Mouse (Mus musculus) embryonic facial prominence, embryonic 11.5 days (tissue): ENCODE results near the gene Esp36. TPM values are rescaled to one million over a fixed set of nuclear protein-coding genes. Genes with fewer than 3 reads are reported as not detected.
"Not testable (repeated sequence)": the region's sequence is repeated elsewhere in the genome, so short reads cannot be mapped to it uniquely, and the experiment has no call there.

Source experiments
- ATAC-seq: fragments of 200-750 bp; cut with Nextera tagmentation; replicated peaks from 2 replicates; pipeline ENCODE4 v1.8.0; 2017; ENCODE audit warnings: low read depth; ENCODE audit not compliant: insufficient number of reproducible peaks, low FRiP score, low TSS enrichment
- DNase-seq: peaks from one replicate; pipeline ENCODE4 v3.0.0-alpha.2; 2015; ENCODE audit warnings: low spot score
- H3K27ac ChIP-seq: fragments of 300-500 bp; sonication (generic); replicated peaks from 2 replicates; pipeline ENCODE4 v1.5.1; 2014; ENCODE audit warnings: mild to moderate bottlenecking, low read depth, low read length, control low read depth
- H3K27me3 ChIP-seq: fragments of 300-500 bp; sonication (generic); 2 replicates; pipeline ENCODE4 v1.6.1; 2014; ENCODE audit warnings: mild to moderate bottlenecking, low read length, moderate library complexity, mixed read lengths; ENCODE audit not compliant: control insufficient read depth, insufficient read depth
- H3K36me3 ChIP-seq: fragments of 300-500 bp; sonication (generic); replicated peaks from 2 replicates; pipeline ENCODE4 v1.6.1; 2014; ENCODE audit warnings: low read depth, mild to moderate bottlenecking, low read length, moderate library complexity, mixed read lengths; ENCODE audit not compliant: control insufficient read depth, insufficient read depth
- H3K4me1 ChIP-seq: fragments of 300-500 bp; sonication (generic); 2 replicates; pipeline ENCODE4 v1.6.1; 2014; ENCODE audit warnings: low read length, mixed read lengths; ENCODE audit not compliant: control insufficient read depth, insufficient read depth
- H3K4me2 ChIP-seq: fragments of 300-500 bp; sonication (generic); 2 replicates; pipeline ENCODE4 v1.6.1; 2014; ENCODE audit warnings: low read depth, mild to moderate bottlenecking, control low read depth, low read length, moderate library complexity
- H3K4me3 ChIP-seq: fragments of 300-500 bp; sonication (generic); 2 replicates; pipeline ENCODE4 v1.5.1; 2014; ENCODE audit warnings: low read depth, low read length, control low read depth
- H3K9ac ChIP-seq: fragments of 300-500 bp; sonication (generic); replicated peaks from 2 replicates; pipeline ENCODE4 v1.6.1; 2014; ENCODE audit warnings: mild to moderate bottlenecking, control low read depth, low read length
- H3K9me3 ChIP-seq: fragments of 300-500 bp; sonication (generic); replicated peaks from 2 replicates; pipeline ENCODE4 v1.6.1; 2016; ENCODE audit warnings: mild to moderate bottlenecking, low read length, inconsistent platforms, mixed read lengths; ENCODE audit not compliant: control insufficient read depth
- WGBS: fragments of 180-500 bp; shearing (Covaris S2); extraction: QIAGEN DNeasy Blood & Tissue Kit; methylation state at CpG from one replicate; pipeline ENCODE4 v1.1.7; 2014; 5-methylcytosine and 5-hydroxymethylcytosine counted together
- polyA plus RNA-seq: library from polyadenylated mRNA; unstranded; fragments of >200 nt; fragmentation: Nextera tagmentation; extraction: Ambion mirVana; gene quantifications from 2 replicates; pipeline ENCODE4 v1.2.1, GENCODE M21; 2014

Gene Esp36
- polyA plus RNA-seq: not detected in 2 replicates

DNA sequence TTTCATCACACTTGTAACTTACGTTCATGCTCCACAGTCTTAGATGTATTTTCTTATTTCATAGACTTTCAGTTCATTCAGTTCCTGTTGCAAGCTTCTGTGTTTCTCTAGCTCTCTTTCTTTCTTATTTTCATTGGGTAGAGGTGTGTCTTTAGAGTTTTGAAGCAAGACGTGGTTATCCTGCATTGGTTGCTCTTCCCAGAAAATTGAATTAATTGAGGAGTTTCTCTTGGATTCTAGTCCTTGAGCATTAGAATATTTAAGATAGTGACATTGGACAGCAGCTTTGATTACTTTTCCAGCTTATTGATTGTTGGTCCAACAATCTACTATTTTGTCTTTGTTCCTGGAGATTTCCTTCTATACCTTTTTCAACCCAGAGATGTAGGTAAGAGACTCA is at the start of gene Esp36:
Esp36 (minus strand) TSS at position 101 of the 400 bp plus-strand sequence.
- DNase-seq (no peak), ATAC-seq (no peak)
- 75% methylated on average over 2 of the region's 2 CpGs for WGBS

GRCm38 (mm10) chr17:38456206-38456605 is 36.2 kb upstream of the Esp36 start:
- H3K9me3 ChIP-seq, ATAC-seq, H3K9ac ChIP-seq, H3K27me3 ChIP-seq, H3K36me3 ChIP-seq, H3K4me3 ChIP-seq, H3K4me2 ChIP-seq, H3K4me1 ChIP-seq, H3K27ac ChIP-seq, DNase-seq: not testable (repeated sequence)

More for the DNA sequence above, at the start of gene Esp36:
- Histone ChIP-seq H3K27me3 (no peaks in the 10 kb centered on the region), H3K36me3 (no peaks in the 10 kb centered on the region), H3K4me3 (no peak within 1 kb of the TSS), H3K27ac (no peak within 1 kb of the TSS), H3K9ac (no peak within 1 kb of the TSS), H3K4me1 (no peaks in the 10 kb centered on the region), H3K9me3 (no peaks in the 10 kb centered on the region), H3K4me2 (no peak within 1 kb of the TSS)

- ATAC-seq: no peak
- WGBS: 94% methylated on average over 2 of the region's 2 CpGs
Measured at GRCm38 (mm10) chr17:38450688-38451087, 30.7 kb upstream of the Esp36 start.

GRCm38 (mm10) chr17:38406135-38406534 is 13.8 kb downstream of the Esp36 start:
- Histone ChIP-seq H3K9me3 (no peaks in the 10 kb centered on the region), H3K27me3 (no peaks in the 10 kb centered on the region), H3K4me2 (no peak overlapping the region), H3K36me3 (no peaks in the 10 kb centered on the region), H3K4me3 (no peak overlapping the region), H3K4me1 (no peaks in the 10 kb centered on the region), H3K9ac (no peak overlapping the region), H3K27ac (no peak overlapping the region)
- WGBS: 81% methylated on average over 3 of the region's 3 CpGs
- ATAC-seq: no peak
- no peak for DNase-seq

More at GRCm38 (mm10) chr17:38450688-38451087, 30.7 kb upstream of the Esp36 start:
- Histone ChIP-seq H3K4me2 (no peak overlapping the region), H3K9ac (no peak overlapping the region), H3K9me3 (no peaks in the 10 kb centered on the region), H3K4me3 (no peak overlapping the region), H3K4me1 (no peaks in the 10 kb centered on the region), H3K27me3 (no peaks in the 10 kb centered on the region), H3K27ac (no peak overlapping the region), H3K36me3 (no peaks in the 10 kb centered on the region)
- DNase-seq: no peak

- ATAC-seq: no peak
- Histone ChIP-seq H3K4me3 (no peak overlapping the region), H3K9ac (no peak overlapping the region), H3K36me3 (no peaks in the 10 kb centered on the region), H3K4me2 (no peak overlapping the region), H3K27ac (no peak overlapping the region), H3K4me1 (no peaks in the 10 kb centered on the region), H3K27me3 (no peaks in the 10 kb centered on the region), H3K9me3 (no peaks in the 10 kb centered on the region)
- WGBS: 70% methylated on average over 2 of the region's 2 CpGs
- no peak for DNase-seq
Measured at GRCm38 (mm10) chr17:38391821-38392220, 28.2 kb downstream of the Esp36 start.

Other genes starting within 250 kb of the Esp36 start
- not detected in 2 replicates for gene Olfr134, start 248.8 kb downstream of the Esp36 start, polyA plus RNA-seq
- gene Olfr135, start 215.8 kb downstream of the Esp36 start, polyA plus RNA-seq: not detected in 2 replicates
- not detected in 2 replicates for gene Olfr138, start 159.2 kb downstream of the Esp36 start, polyA plus RNA-seq
- gene Olfr137, start 112.6 kb downstream of the Esp36 start, polyA plus RNA-seq: not detected in 2 replicates
- not detected in 2 replicates for gene Olfr136, start 90.4 kb downstream of the Esp36 start, polyA plus RNA-seq
- not detected in 2 replicates for gene Esp34, start 134.0 kb upstream of the Esp36 start, polyA plus RNA-seq
- not detected in 2 replicates for gene Esp31, start 219.3 kb upstream of the Esp36 start, polyA plus RNA-seq